Mouse (Mus musculus): ENCODE data around the gene Tmub2. TPM values are rescaled to one million over a fixed set of nuclear protein-coding genes. Genes with fewer than 3 reads are reported as not detected.
A peak's percentile ranks its signal among the peaks of the same experiment; 100 is the strongest.

Gene Tmub2
- total RNA-seq, 2 experiments from 2014 or later = 64.7 to 71.7 TPM

- DNase-seq (ENCODE audit: extremely low spot score in 1 of 2, low spot score in 1 of 2) = peak; percentile 76 to 77
Measured at GRCm38 (mm10) chr11:102319941-102320685, 35.4 kb downstream of the Tmub2 start.

- DNase-seq (ENCODE audit: extremely low spot score in 1 of 2, low spot score in 1 of 2) = peak in 1 of 2 experiments; percentile 57
Measured at GRCm38 (mm10) chr11:102320686-102321005, 35.9 kb downstream of the Tmub2 start.

GRCm38 (mm10) chr11:102321931-102322330, 37.2 kb downstream of the Tmub2 start:
- DNase-seq (ENCODE audit: extremely low spot score in 1 of 2, low spot score in 1 of 2) = no peak

- DNase-seq (ENCODE audit: extremely low spot score in 1 of 2, low spot score in 1 of 2) = no peak
Measured at GRCm38 (mm10) chr11:102323516-102323915, 38.8 kb downstream of the Tmub2 start.

- no peak for DNase-seq (ENCODE audit: extremely low spot score in 1 of 2, low spot score in 1 of 2)
Measured at GRCm38 (mm10) chr11:102327250-102327649, 42.5 kb downstream of the Tmub2 start.

DNA sequence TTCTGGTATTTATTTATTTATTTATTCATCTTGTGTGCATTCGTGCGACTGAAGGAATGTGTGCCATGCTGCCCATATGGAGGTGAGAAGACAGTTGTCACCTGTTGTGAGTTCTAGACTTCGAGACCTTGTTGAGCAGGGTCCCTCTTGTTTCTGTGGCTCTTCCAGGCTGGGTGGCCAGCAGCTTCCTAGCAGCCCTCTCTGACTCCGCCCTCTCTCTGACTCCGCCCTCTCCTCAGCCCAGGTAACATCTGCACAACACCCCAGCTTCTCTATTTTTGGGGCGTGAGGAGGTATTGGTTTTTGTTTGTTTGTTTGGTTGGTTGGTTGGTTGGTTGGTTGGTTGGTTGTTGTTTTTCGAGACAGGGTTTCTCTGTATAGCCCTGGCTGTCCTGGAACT, 43.1 kb downstream of the Tmub2 start:
- DNase-seq (ENCODE audit: extremely low spot score in 1 of 2, low spot score in 1 of 2) = no peak

- no peak for DNase-seq (ENCODE audit: extremely low spot score in 1 of 2, low spot score in 1 of 2)
Measured at GRCm38 (mm10) chr11:102329518-102329917, 44.8 kb downstream of the Tmub2 start.

- no peak for DNase-seq (ENCODE audit: extremely low spot score in 1 of 2, low spot score in 1 of 2)
Measured at GRCm38 (mm10) chr11:102330039-102330438, 45.3 kb downstream of the Tmub2 start.

DNA sequence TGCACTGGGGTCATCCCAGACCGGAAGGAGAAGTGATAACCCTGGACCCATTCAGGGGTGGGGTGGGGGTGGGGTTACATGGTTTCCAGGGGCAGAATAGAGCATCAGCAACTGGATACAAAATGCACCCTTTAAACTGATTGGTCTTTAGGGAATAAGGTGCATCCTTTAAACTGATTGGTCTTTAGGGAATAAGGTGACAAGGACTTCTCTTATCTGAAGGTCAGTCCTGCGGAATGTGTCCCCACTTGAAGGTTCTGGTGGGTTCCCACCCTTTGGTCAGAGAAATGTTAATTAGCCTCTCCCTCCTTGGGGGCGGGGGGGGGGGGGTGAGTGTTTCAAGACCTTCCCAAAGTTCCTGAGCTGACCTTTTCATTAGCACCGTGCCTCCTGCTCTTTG, 47.1 kb downstream of the Tmub2 start:
- DNase-seq (ENCODE audit: extremely low spot score in 1 of 2, low spot score in 1 of 2) = no peak

DNA sequence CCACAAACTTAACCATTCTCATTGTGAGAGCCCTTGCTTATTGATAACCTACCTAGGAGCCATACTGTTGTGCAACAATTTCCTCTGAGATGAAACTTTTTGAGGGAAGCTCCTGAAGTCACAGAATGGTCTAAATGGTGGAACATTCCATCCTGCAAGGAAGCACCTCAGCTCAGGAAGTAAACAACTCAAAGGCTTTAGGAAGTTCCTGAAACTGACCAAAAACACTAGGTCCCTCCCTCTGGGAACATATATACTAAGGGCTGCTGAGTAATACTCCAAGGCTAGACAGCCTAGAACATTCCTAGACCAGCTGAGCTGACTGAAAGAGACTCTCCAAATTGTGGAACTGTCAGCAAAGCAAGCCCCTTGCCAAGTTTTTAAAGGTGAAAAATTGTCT, 48.3 kb downstream of the Tmub2 start:
- no peak for DNase-seq (ENCODE audit: extremely low spot score in 1 of 2, low spot score in 1 of 2)

- DNase-seq (ENCODE audit: extremely low spot score in 1 of 2, low spot score in 1 of 2) = no peak
Measured at GRCm38 (mm10) chr11:102334010-102334409, 49.3 kb downstream of the Tmub2 start.

DNA sequence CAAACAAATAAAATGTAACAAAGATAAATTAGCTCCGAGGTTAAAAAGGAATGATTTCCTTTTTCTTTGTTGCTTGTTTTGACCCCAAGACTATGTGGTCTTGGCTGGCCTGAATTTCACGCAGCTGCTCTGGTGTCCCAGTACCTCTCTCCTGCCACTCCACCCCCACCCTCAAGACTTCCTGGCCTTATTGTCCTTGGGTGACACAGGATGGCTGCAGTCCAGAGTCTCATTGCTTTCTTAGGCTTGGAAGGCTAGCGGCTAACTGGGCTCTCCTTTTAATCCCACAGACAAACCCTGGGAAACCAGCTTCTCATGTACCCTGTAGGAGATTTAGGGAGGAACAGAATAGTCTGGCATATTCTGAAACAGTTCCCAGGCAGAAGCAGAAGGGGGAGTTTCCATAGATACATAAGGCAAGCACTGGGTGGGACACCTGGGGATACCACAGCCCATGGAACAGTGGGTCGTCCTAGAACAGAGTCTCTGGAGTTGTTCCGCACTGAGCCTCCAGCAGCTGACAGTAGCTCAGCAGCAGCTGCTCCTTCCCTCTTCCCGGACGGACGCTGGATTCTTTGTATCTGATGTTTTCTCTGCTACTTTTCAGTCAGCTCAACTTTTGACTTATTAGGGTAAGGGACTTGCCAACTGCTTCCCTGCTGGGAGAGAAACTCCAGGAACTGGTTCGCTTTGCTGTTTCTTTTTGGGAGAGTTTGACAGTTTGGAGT, 50.4 kb downstream of the Tmub2 start:
- no peak for DNase-seq (ENCODE audit: extremely low spot score in 1 of 2, low spot score in 1 of 2)

GRCm38 (mm10) chr11:102336191-102336590, 51.5 kb downstream of the Tmub2 start:
- no peak for DNase-seq (ENCODE audit: extremely low spot score in 1 of 2, low spot score in 1 of 2)

- DNase-seq (ENCODE audit: extremely low spot score in 1 of 2, low spot score in 1 of 2) = no peak
Measured at GRCm38 (mm10) chr11:102337921-102338320, 53.2 kb downstream of the Tmub2 start.

- no peak for DNase-seq (ENCODE audit: extremely low spot score in 1 of 2, low spot score in 1 of 2)
Measured at GRCm38 (mm10) chr11:102338561-102338960, 53.8 kb downstream of the Tmub2 start.

Other genes with a start within 250 kb of the Tmub2 start
- gene Cd300lg, start 243.4 kb upstream of the Tmub2 start, total RNA-seq (2021) = not detected
- gene Mpp2, start 196.4 kb upstream of the Tmub2 start, total RNA-seq (2021) = 100 to 1,000 TPM; 149 TPM
- not detected for gene Ppy, start 183.6 kb upstream of the Tmub2 start, total RNA-seq (2021)
- gene Pyy, start 177.1 kb upstream of the Tmub2 start, total RNA-seq (2021) = not detected
- not detected for gene Nags, start 139.4 kb upstream of the Tmub2 start, total RNA-seq (2021)
- 10 to 100 TPM; 24.2 to 30.3 TPM for gene Tmem101, start 128.5 kb upstream of the Tmub2 start, total RNA-seq (2021)
- 10 to 100 TPM; 62.0 to 62.7 TPM for gene Lsm12, start 99.6 kb upstream of the Tmub2 start, total RNA-seq (2021)
- 10 to 100 TPM; 53.5 to 58.2 TPM for gene G6pc3, start 95.3 kb upstream of the Tmub2 start, total RNA-seq (2021)
- 100 to 1,000 TPM; 218 to 242 TPM for gene Hdac5, start 54.8 kb upstream of the Tmub2 start, total RNA-seq (2021)
- 1 to 10 TPM; 1.3 to 1.5 TPM for gene BC030867, start 36.0 kb upstream of the Tmub2 start, total RNA-seq (2021)
- gene Asb16, start 16.2 kb upstream of the Tmub2 start, total RNA-seq (2021) = 1 to 10 TPM in 1 of 2 experiments, under 1 TPM in 1; 0.70 to 1.1 TPM
- gene Atxn7l3, start 11.7 kb downstream of the Tmub2 start, total RNA-seq (2021) = 100 to 1,000 TPM; 166 to 174 TPM
- 100 to 1,000 TPM; 123 to 134 TPM for gene Ubtf, start 34.8 kb downstream of the Tmub2 start, total RNA-seq (2021)
- under 1 TPM; 0.31 to 0.81 TPM for gene Slc4a1, start 81.3 kb downstream of the Tmub2 start, total RNA-seq (2021)
- 100 to 1,000 TPM; 442 to 490 TPM for gene Rundc3a, start 108.5 kb downstream of the Tmub2 start, total RNA-seq (2021)
- gene Slc25a39, start 123.0 kb downstream of the Tmub2 start, total RNA-seq (2021) = 10 to 100 TPM; 63.7 to 65.3 TPM
- 10 to 100 TPM; 69.9 to 74.0 TPM for gene Grn, start 145.4 kb downstream of the Tmub2 start, total RNA-seq (2021)
- 100 to 1,000 TPM in 1 of 2 experiments, 10 to 100 TPM in 1; 85.4 to 109 TPM for gene Fam171a2, start 162.8 kb downstream of the Tmub2 start, total RNA-seq (2021)
- 1 to 10 TPM in 1 of 2 experiments, under 1 TPM in 1; 0.68 to 2.1 TPM for gene Itga2b, start 185.2 kb downstream of the Tmub2 start, total RNA-seq (2021)